27 mouse cellular contexts compared by ENCODE assay signal in genomic region chr1:118447131-118447530, GRCm38 (mm10). TPM values are rescaled to one million over a fixed set of nuclear protein-coding genes. Genes with fewer than 3 reads are reported as not detected.
DNase-seq lines count a peak whose midpoint lies in the region; ATAC-seq and TF ChIP-seq lines count a peak whose summit lies in the region.
"Had no signal": no experiment of that assay in that cellular context is flagged by ENCODE, and none has a peak within 500 bp of the region (broad histone marks: within the 10 kb centered on the region; RNA-seq: fewer than 3 reads in every experiment).

No protein-coding gene starts in this region.

- DNase-seq in midbrain, postnatal 0 days (ENCODE audit: low spot score) = peak; percentile 14
- no peak for DNase-seq in midbrain, embryonic 10.5 days (ENCODE audit: low spot score)
- peak; percentile 65 for DNase-seq in NIH3T3 (ENCODE audit: low read depth)
- no peak for DNase-seq in left cerebral cortex, adult 11 months (ENCODE audit: low spot score)
- DNase-seq in thymus, postnatal 0 days (ENCODE audit: low spot score) = no peak
- DNase-seq: adrenal gland, adult 8-10 months; adrenal gland, postnatal 25 days; B cell, adult 2 months; cerebellum, adult 11-12 months; cerebellum, adult 8-10 months; cerebellum, postnatal 36 days; embryo, embryonic 11 days; gastrocnemius, postnatal 25 days; heart, adult 18-20 months had no signal

- no peak for TF ChIP-seq CTCF in intestine, postnatal 0 days (IDR thresholded peaks at IDR 0.05; ENCODE audit: low read depth)
- no peak for TF ChIP-seq CTCF in midbrain, postnatal 0 days (IDR thresholded peaks at IDR 0.05)

- TF ChIP-seq POLR2A in myocyte (IDR thresholded peaks at IDR 0.05; ENCODE audit: insufficient read length, low read depth) = no peak

- no peak overlapping the region for H3K4me3 ChIP-seq in intestine, postnatal 0 days (ENCODE audit: low read depth, low read length)
- no peak overlapping the region for H3K4me3 ChIP-seq in intestine, embryonic 16.5 days (ENCODE audit: low read length)
- H3K4me3 ChIP-seq in midbrain, postnatal 0 days (ENCODE audit: low read depth, low read length) = no peak overlapping the region
- no peak overlapping the region for H3K4me3 ChIP-seq in midbrain, embryonic 10.5 days
- no peak overlapping the region for H3K4me3 ChIP-seq in myocyte
- H3K4me3 ChIP-seq: embryonic facial prominence, embryonic 10.5 days; embryonic facial prominence, embryonic 13.5 days; forebrain, embryonic 10.5 days; forebrain, embryonic 13.5 days; hindbrain, embryonic 12.5 days; hindbrain, embryonic 15.5 days had no signal

- H3ac ChIP-seq in myocyte (ENCODE audit: control insufficient read depth, insufficient read length) = no peak overlapping the region

- H3K27ac ChIP-seq in intestine, postnatal 0 days (ENCODE audit: low read depth, low read length) = peak overlapping the region; percentile 64; the same call in 1 of the 2 replicates
- H3K27ac ChIP-seq in intestine, embryonic 16.5 days (ENCODE audit: low read length) = no peak overlapping the region
- no peak overlapping the region for H3K27ac ChIP-seq in midbrain, postnatal 0 days (ENCODE audit: low read depth, low read length)
- no peak overlapping the region for H3K27ac ChIP-seq in midbrain, embryonic 10.5 days (replicated peaks)
- H3K27ac ChIP-seq: embryonic facial prominence, embryonic 10.5 days; embryonic facial prominence, embryonic 13.5 days; forebrain, embryonic 10.5 days; forebrain, embryonic 13.5 days; hindbrain, embryonic 12.5 days; hindbrain, embryonic 15.5 days had no signal

- no peak overlapping the region for H3K4me2 ChIP-seq in intestine, postnatal 0 days (replicated peaks; ENCODE audit: low read depth)
- H3K4me2 ChIP-seq in intestine, embryonic 16.5 days (ENCODE audit: low read depth, low read length) = no peak overlapping the region
- H3K4me2 ChIP-seq in midbrain, postnatal 0 days (ENCODE audit: low read depth, low read length, poor library complexity, severe bottlenecking) = no peak overlapping the region
- peak overlapping the region; percentile 35 for H3K4me2 ChIP-seq in myocyte (ENCODE audit: low read depth)
- H3K4me2 ChIP-seq: embryonic facial prominence, embryonic 13.5 days; forebrain, embryonic 13.5 days; hindbrain, embryonic 12.5 days; hindbrain, embryonic 15.5 days had no signal

- no peak overlapping the region for H3K9ac ChIP-seq in intestine, postnatal 0 days (ENCODE audit: low read depth, low read length)
- no peak overlapping the region for H3K9ac ChIP-seq in intestine, embryonic 16.5 days (ENCODE audit: low read depth, low read length)
- H3K9ac ChIP-seq in midbrain, postnatal 0 days (replicated peaks; ENCODE audit: low read length, poor library complexity, severe bottlenecking) = no peak overlapping the region
- H3K9ac ChIP-seq: embryonic facial prominence, embryonic 13.5 days; forebrain, embryonic 13.5 days; hindbrain, embryonic 12.5 days; hindbrain, embryonic 15.5 days had no signal

- peaks cover 12% of the 10 kb centered on the region; the same call in 1 of the 2 replicates for H3K4me1 ChIP-seq in intestine, postnatal 0 days (replicated peaks; ENCODE audit: control insufficient read depth, insufficient read depth, low read length)
- no peaks in the 10 kb centered on the region; the same call in 1 of the 2 replicates for H3K4me1 ChIP-seq in intestine, embryonic 16.5 days (ENCODE audit: control insufficient read depth, insufficient read depth, low read length)
- H3K4me1 ChIP-seq in midbrain, postnatal 0 days (ENCODE audit: insufficient read depth, low read length) = no peaks in the 10 kb centered on the region; the same call in 1 of the 2 replicates
- H3K4me1 ChIP-seq in midbrain, embryonic 10.5 days = peaks cover 7% of the 10 kb centered on the region

- no peak for ATAC-seq in intestine, postnatal 0 days
- ATAC-seq in intestine, embryonic 16.5 days = no peak
- ATAC-seq in midbrain, postnatal 0 days (ENCODE audit: low FRiP score) = no peak
- ATAC-seq: activated CD4-positive, CD25-positive, alpha-beta regulatory T cell, adult 4 months; forebrain, embryonic 13.5 days; forebrain, embryonic 16.5 days had no signal

- WGBS in intestine, postnatal 0 days = 86% methylated on average over 2 of the region's 2 CpGs
- WGBS in intestine, embryonic 16.5 days = 89% methylated on average over 2 of the region's 2 CpGs
- WGBS in midbrain, postnatal 0 days = 91% methylated on average over 2 of the region's 2 CpGs
- 97% methylated on average over 2 of the region's 2 CpGs for WGBS in midbrain, embryonic 10.5 days

- no peaks in the 10 kb centered on the region for H3K9me3 ChIP-seq in intestine, postnatal 0 days (ENCODE audit: control insufficient read depth)
- no peaks in the 10 kb centered on the region for H3K9me3 ChIP-seq in intestine, embryonic 16.5 days (ENCODE audit: control insufficient read depth, low read length)
- H3K9me3 ChIP-seq in midbrain, postnatal 0 days (ENCODE audit: low read length) = no peaks in the 10 kb centered on the region
- H3K9me3 ChIP-seq in midbrain, embryonic 10.5 days (replicated peaks) = no peaks in the 10 kb centered on the region
- H3K9me3 ChIP-seq: embryonic facial prominence, embryonic 10.5 days; embryonic facial prominence, embryonic 13.5 days; forebrain, embryonic 10.5 days; forebrain, embryonic 13.5 days; G1E; hindbrain, embryonic 12.5 days; hindbrain, embryonic 15.5 days had no signal

- no peaks in the 10 kb centered on the region for H3K27me3 ChIP-seq in intestine, postnatal 0 days (replicated peaks; ENCODE audit: control insufficient read depth, insufficient read depth, low read length)
- H3K27me3 ChIP-seq in intestine, embryonic 16.5 days (replicated peaks; ENCODE audit: control insufficient read depth, insufficient read depth, low read length) = no peaks in the 10 kb centered on the region
- no peaks in the 10 kb centered on the region for H3K27me3 ChIP-seq in midbrain, postnatal 0 days (ENCODE audit: insufficient read depth, low read length)
- no peaks in the 10 kb centered on the region for H3K27me3 ChIP-seq in midbrain, embryonic 10.5 days (ENCODE audit: low read depth, poor library complexity, severe bottlenecking)
- no peaks in the 10 kb centered on the region for H3K27me3 ChIP-seq in myocyte (ENCODE audit: control insufficient read depth, insufficient read depth, insufficient read length)
- H3K27me3 ChIP-seq: CH12.LX; embryonic facial prominence, embryonic 13.5 days; forebrain, embryonic 13.5 days; hindbrain, embryonic 12.5 days; hindbrain, embryonic 15.5 days had no signal

- H3K79me2 ChIP-seq in myocyte (ENCODE audit: control insufficient read depth, insufficient read depth) = peaks cover 84% of the 10 kb centered on the region

- no peaks in the 10 kb centered on the region for H3K36me3 ChIP-seq in intestine, postnatal 0 days (ENCODE audit: control insufficient read depth, insufficient read depth)
- no peaks in the 10 kb centered on the region for H3K36me3 ChIP-seq in intestine, embryonic 16.5 days (ENCODE audit: control insufficient read depth, insufficient read depth, low read length)
- no peaks in the 10 kb centered on the region for H3K36me3 ChIP-seq in midbrain, postnatal 0 days (ENCODE audit: insufficient read depth, low read length)
- H3K36me3 ChIP-seq in midbrain, embryonic 10.5 days = peaks cover 3% of the 10 kb centered on the region; the same call in 1 of the 2 replicates
- no peaks in the 10 kb centered on the region for H3K36me3 ChIP-seq in myocyte (ENCODE audit: control insufficient read depth, insufficient read depth)
- H3K36me3 ChIP-seq: embryonic facial prominence, embryonic 13.5 days; hindbrain, embryonic 12.5 days; hindbrain, embryonic 15.5 days had no signal

TF ChIP-seq in myocyte, 11 proteins besides CTCF, POLR2A, EP300 and RAD21:
- no peak for TF ChIP-seq REST (IDR thresholded peaks at IDR 0.05; ENCODE audit: insufficient read depth, insufficient read length)

RNA-seq across cellular contexts. Expression of gene Clasp1, which starts 58.3 kb away (rescaled TPM):
- 8.7 and 11.5 TPM in 2 replicates for polyA plus RNA-seq in intestine, postnatal 0 days (2015; fragmentation: Nextera tagmentation; extraction: Ambion mirVana)
- 24.0 and 24.9 TPM in 2 replicates for polyA plus RNA-seq in intestine, embryonic 16.5 days (2015; fragmentation: Nextera tagmentation; extraction: Ambion mirVana)
- total RNA-seq in midbrain, postnatal 0 days (2014; rRNA removed) = 141 and 153 TPM in 2 replicates
- polyA plus RNA-seq in midbrain, postnatal 0 days (2015; fragmentation: Nextera tagmentation; extraction: Ambion mirVana) = 53.7 and 75.9 TPM in 2 replicates
- 87.3 and 106 TPM in 2 replicates for polyA plus RNA-seq in midbrain, embryonic 10.5 days (2016; fragmentation: Nextera tagmentation; extraction: Ambion mirVana)
- 31.1 TPM for polyA plus RNA-seq in myocyte (2012; fragmentation: generic; extraction: Trizol)
- 21.0 and 31.0 TPM in 2 replicates for polyA plus RNA-seq in thymus, postnatal 0 days (2015; fragmentation: Nextera tagmentation; extraction: Ambion mirVana)

Comparison
In these comparisons a context has a peak if more than half of its experiments do, and no peak if none do; other contexts are left out.
1. DNase-seq: peak in midbrain, postnatal 0 days (single experiment) and NIH3T3 (single experiment); none in midbrain, embryonic 10.5 days (single experiment), left cerebral cortex, adult 11 months (single experiment) and thymus, postnatal 0 days (single experiment).